Mouse (Mus musculus) bone marrow, adult 2 months (tissue): ENCODE measurements at regions not wholly inside any gene's neighbourhood (a gene's known extent, or its start where the extent isn't known, plus 50 kb on each side); places are given as distances from the start of the nearest gene placed in this dataset.

Source experiments
- CTCF ChIP-seq: fragments of 200-500 bp; IDR thresholded peaks from 2 replicates; pipeline ENCODE4 v1.5.1; 2011; ENCODE audit warnings: low read length, control low read depth; ENCODE audit not compliant: control insufficient read depth, insufficient read depth
- POLR2A ChIP-seq: fragments of 200-500 bp; IDR thresholded peaks from 2 replicates; pipeline ENCODE4 v1.6.1; 2011; ENCODE audit warnings: low read depth, mild to moderate bottlenecking, control low read depth, low read length, borderline replicate concordance; ENCODE audit not compliant: control insufficient read depth

- no peak for TF ChIP-seq CTCF
- no peak for TF ChIP-seq POLR2A
Measured at GRCm38 (mm10) chr14:76880851-76881250, 155.7 kb upstream of the Ccdc122 start.
